Mouse (Mus musculus) cerebellum, adult 9-10 months (tissue): ENCODE results near the gene Ccdc9b.

Experiments
- DNase-seq: peaks from one replicate; pipeline ENCODE4 v3.0.0; 2022

Gene Ccdc9b

GRCm38 (mm10) chr2:118761906-118762783 is at the start of gene Ccdc9b:
Ccdc9b (minus strand) TSS chr2:118762661.
- peak; percentile 92 for DNase-seq

GRCm38 (mm10) chr2:118810861-118811260 is 48.4 kb upstream of the Ccdc9b start:
- DNase-seq, result no peak

- DNase-seq, result peak; percentile 70
Measured at GRCm38 (mm10) chr2:118806860-118807259, 44.4 kb upstream of the Ccdc9b start.

GRCm38 (mm10) chr2:118805756-118806155 is 43.3 kb upstream of the Ccdc9b start:
- DNase-seq, result no peak

GRCm38 (mm10) chr2:118805137-118805536 is 42.7 kb upstream of the Ccdc9b start:
- DNase-seq, result no peak

GRCm38 (mm10) chr2:118804474-118804873 is 42.0 kb upstream of the Ccdc9b start:
- DNase-seq, result no peak

GRCm38 (mm10) chr2:118802542-118803118 is 40.2 kb upstream of the Ccdc9b start:
- no peak for DNase-seq

- DNase-seq, result no peak
Measured at GRCm38 (mm10) chr2:118793636-118794035, 31.2 kb upstream of the Ccdc9b start.

GRCm38 (mm10) chr2:118792259-118792613 is 29.8 kb upstream of the Ccdc9b start:
- DNase-seq, result peak; percentile 45

GRCm38 (mm10) chr2:118791591-118792258 is 29.3 kb upstream of the Ccdc9b start:
- DNase-seq, result peak; percentile 48

GRCm38 (mm10) chr2:118790551-118791525 is 28.4 kb upstream of the Ccdc9b start:
- peak; percentile 89 for DNase-seq

GRCm38 (mm10) chr2:118790221-118790550 is 27.7 kb upstream of the Ccdc9b start:
- no peak for DNase-seq

- peak; percentile 89 for DNase-seq
Measured at GRCm38 (mm10) chr2:118789501-118789900, 27.0 kb upstream of the Ccdc9b start.

GRCm38 (mm10) chr2:118786525-118786924 is 24.1 kb upstream of the Ccdc9b start:
- no peak for DNase-seq

GRCm38 (mm10) chr2:118783663-118784062 is 21.2 kb upstream of the Ccdc9b start:
- no peak for DNase-seq

- DNase-seq, result no peak
Measured at GRCm38 (mm10) chr2:118783093-118783492, 20.6 kb upstream of the Ccdc9b start.

- no peak for DNase-seq
Measured at GRCm38 (mm10) chr2:118782303-118782702, 19.8 kb upstream of the Ccdc9b start.

GRCm38 (mm10) chr2:118781115-118781514 is 18.7 kb upstream of the Ccdc9b start:
- DNase-seq, result peak; percentile 53

- peak; percentile 96 for DNase-seq
Measured at GRCm38 (mm10) chr2:118779504-118780480, 17.3 kb upstream of the Ccdc9b start, which contains the start of gene Disp2. Disp2 (plus strand) TSS chr2:118779719.

GRCm38 (mm10) chr2:118779065-118779464 is 16.6 kb upstream of the Ccdc9b start:
- peak; percentile 72 for DNase-seq

GRCm38 (mm10) chr2:118778418-118778817 is 16.0 kb upstream of the Ccdc9b start:
- DNase-seq, result no peak
